Mouse (Mus musculus) testis, adult 2 months (tissue): ENCODE data around the gene Trak2. TPM values are rescaled to one million over a fixed set of nuclear protein-coding genes. Genes with fewer than 3 reads are reported as not detected.
A peak's percentile ranks its signal among the peaks of the same experiment; 100 is the strongest.
"Not testable (repeated sequence)": the region's sequence is repeated elsewhere in the genome, so short reads cannot be mapped to it uniquely, and the experiment has no call there.

Experiments used
- H3K27ac ChIP-seq: fragments of 200-500 bp; 2 replicates; pipeline ENCODE4 v1.5.1; 2012; ENCODE audit warnings: low read depth, low read length; ENCODE audit not compliant: control insufficient read depth, insufficient read depth
- H3K27me3 ChIP-seq: fragments of 200-500 bp; 2 replicates; pipeline ENCODE4 v1.6.1; 2012; ENCODE audit warnings: mild to moderate bottlenecking, low read length, moderate library complexity; ENCODE audit not compliant: control insufficient read depth, insufficient read depth
- H3K36me3 ChIP-seq: fragments of 200-500 bp; 2 replicates; pipeline ENCODE4 v1.6.1; 2012; ENCODE audit warnings: mild to moderate bottlenecking, low read length; ENCODE audit not compliant: control insufficient read depth, insufficient read depth
- H3K4me1 ChIP-seq: fragments of 200-500 bp; 2 replicates; pipeline ENCODE4 v1.6.1; 2012; ENCODE audit warnings: low read length; ENCODE audit not compliant: control insufficient read depth, insufficient read depth
- H3K4me3 ChIP-seq: fragments of 200-500 bp; 2 replicates; pipeline ENCODE4 v1.5.1; 2012; ENCODE audit warnings: low read depth, mild to moderate bottlenecking, low read length, moderate library complexity, mixed read lengths; ENCODE audit not compliant: control insufficient read depth
- CTCF ChIP-seq: fragments of 200-500 bp; IDR thresholded peaks from 2 replicates; pipeline ENCODE4 v1.5.1; 2012; ENCODE audit warnings: low read depth, mild to moderate bottlenecking, inconsistent platforms, low read length, moderate library complexity; ENCODE audit not compliant: control insufficient read depth, insufficient read depth, insufficient replicate concordance
- POLR2A ChIP-seq: fragments of 200-500 bp; IDR thresholded peaks from 2 replicates; pipeline ENCODE4 v1.6.1; 2012; ENCODE audit warnings: low read depth, mild to moderate bottlenecking, inconsistent platforms, low read length, moderate library complexity; ENCODE audit not compliant: control insufficient read depth
- polyA plus RNA-seq: library from polyadenylated mRNA; depleted of rRNA; stranded (reverse); fragments of >200 nt; gene quantifications from 2 replicates; pipeline ENCODE4 v1.2.3, GENCODE M21; 2012

The Trak2 gene
- polyA plus RNA-seq, 1 experiment: 3.6 TPM

DNA sequence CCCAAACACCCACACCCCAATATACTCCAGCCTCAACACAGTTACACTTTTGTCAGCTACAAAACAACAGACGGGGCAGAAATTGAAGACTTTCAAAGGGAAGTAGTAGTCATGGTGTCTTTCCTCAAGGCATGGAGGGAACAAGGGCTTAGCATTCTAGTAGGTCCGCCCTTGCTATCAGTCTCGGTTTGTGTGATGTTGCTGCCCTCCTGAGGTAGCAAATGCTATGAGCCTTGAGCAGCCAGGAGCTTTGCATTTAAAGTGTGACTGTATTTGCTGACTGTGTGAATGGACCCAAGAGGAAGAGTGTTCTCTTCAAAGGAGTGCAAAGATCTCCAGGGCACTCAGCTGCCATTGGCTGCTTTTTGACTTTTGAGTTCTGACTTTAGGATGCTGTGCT, 75.7 kb downstream of the Trak2 start:
- H3K27me3 ChIP-seq: not testable (repeated sequence)

DNA sequence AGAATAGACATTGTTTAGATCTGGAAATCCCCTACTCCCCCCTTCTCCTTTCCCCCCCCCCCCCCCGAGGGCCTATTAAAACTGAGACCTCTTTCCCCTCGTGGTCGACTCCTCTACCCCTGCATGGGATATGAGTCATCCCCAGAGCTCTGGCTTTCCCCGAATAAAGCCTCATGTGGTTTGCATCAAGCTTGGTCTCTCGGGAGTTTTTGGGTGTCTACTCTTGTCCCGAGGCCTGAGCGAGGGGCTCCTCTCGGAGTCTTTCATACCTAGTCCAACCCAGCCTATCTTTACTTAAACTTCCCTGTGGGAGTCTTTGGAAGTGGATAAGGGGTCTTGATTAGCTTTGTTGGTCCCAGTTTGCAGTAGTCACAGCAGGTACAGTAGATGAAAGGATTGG, 80.8 kb downstream of the Trak2 start:
- H3K4me3 ChIP-seq, H3K4me1 ChIP-seq, H3K27ac ChIP-seq, H3K27me3 ChIP-seq, H3K36me3 ChIP-seq: not testable (repeated sequence)

More for the DNA sequence above, 75.7 kb downstream of the Trak2 start:
- H3K4me1 ChIP-seq, H3K27ac ChIP-seq, H3K4me3 ChIP-seq, H3K36me3 ChIP-seq: not testable (repeated sequence)
- peak; percentile 4; the same call in 1 of the 2 replicates for TF ChIP-seq CTCF

DNA sequence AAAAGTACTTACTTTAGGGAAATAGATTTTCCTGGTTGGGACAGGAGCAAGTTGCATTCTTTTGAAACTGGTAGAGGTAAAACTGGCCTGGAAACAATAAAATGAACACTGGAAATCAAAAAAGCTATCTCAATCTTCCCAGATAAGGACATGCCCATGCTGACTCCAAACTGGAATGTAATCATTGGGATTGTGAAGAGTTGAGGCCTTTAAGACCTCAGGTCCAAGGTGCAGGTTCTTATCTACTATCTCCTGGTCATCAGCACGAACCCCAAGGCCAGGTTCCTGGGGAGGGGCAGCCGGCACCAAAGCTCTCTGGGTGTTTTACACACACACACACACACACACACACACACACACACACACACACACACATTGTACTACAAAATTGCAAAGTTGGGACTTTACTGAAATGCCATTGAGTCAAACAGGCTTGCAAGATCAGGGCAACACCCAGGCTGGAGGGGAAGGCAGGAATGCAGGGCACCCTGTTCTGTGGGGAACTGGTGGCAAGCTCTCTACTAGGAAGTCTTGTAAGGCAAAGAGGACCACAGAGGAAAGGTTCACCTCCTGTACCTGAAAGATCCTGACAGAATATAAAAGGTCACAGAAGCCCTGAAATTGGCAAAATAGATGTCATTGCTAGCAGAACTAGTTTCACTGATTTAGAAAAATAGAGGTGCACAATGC, 81.6 kb downstream of the Trak2 start:
- not testable (repeated sequence) for H3K27me3 ChIP-seq, H3K36me3 ChIP-seq, H3K4me3 ChIP-seq, H3K27ac ChIP-seq, H3K4me1 ChIP-seq

DNA sequence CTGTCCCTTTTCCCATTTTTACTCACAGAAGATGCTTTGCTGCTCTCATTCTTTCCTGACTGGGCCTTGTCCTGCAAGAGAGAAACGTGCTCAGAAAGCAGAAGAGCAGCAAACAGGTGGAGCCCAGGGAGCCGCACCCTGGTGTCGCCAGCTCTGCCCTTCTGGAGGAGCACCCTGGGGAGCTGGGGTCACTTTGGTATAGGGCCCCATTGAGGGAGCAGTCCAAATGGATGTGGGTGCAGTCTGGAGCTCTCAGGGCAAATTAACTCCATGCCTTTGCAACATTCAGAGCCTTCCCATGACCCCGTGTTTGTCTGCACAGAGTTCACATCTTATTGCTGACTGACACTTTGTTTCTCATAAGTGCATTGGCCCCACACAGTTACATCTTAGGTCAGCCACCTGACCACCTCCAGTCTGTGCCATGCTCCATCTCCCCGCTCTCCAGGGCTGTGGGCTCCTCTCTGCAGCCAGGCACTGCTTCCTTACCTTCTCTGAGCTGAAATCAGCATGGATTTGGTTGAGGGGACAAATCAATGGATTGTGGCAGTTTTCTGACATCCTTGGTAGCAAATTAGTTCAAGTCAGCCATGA, 82.4 kb downstream of the Trak2 start:
- H3K36me3 ChIP-seq, H3K4me3 ChIP-seq: not testable (repeated sequence)

DNA sequence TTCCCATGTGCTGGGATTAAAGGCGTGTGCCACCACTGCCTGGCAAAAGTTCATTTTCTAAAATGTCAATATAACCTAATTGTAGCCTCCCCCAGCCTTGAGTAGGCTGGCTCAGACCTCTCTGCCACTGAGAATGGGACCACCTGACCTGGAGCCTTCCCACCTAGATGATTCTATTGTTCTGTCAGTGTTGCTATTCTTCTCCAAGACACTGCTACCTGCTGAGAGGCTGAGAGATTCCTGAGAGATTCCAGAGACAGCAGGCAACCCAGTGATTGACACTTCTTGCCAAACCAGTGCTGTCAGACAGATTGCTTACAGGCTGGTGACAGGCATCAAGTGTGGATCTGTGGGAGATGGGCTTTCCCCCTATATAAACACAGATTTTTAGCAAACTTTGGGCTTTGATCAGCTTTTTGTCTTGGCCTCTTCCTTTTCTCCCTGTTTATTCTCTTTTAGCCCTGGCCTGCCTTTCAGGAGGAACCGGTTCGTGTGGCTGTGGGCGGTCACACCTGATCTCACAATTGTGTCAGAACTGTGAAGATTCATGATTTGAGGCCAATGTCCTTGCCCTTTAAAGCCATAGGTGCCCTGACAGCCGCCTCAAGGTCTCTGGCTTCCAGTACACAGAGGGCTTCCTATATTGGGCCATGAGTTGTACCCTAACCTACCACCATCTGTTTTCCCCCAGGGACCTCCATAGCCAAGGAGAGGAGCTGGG, 83.2 kb downstream of the Trak2 start:
- Histone ChIP-seq H3K27me3 (no peaks in the 10 kb centered on the region), H3K27ac (no peak overlapping the region), H3K4me3 (no peak overlapping the region), H3K4me1 (peaks cover 2% of the 10 kb centered on the region; the same call in 1 of the 2 replicates), H3K36me3 (no peaks in the 10 kb centered on the region)
- TF ChIP-seq CTCF (no peak), POLR2A (no peak)

More for the DNA sequence above, 82.4 kb downstream of the Trak2 start:
- not testable (repeated sequence) for H3K27me3 ChIP-seq, H3K4me1 ChIP-seq, H3K27ac ChIP-seq

DNA sequence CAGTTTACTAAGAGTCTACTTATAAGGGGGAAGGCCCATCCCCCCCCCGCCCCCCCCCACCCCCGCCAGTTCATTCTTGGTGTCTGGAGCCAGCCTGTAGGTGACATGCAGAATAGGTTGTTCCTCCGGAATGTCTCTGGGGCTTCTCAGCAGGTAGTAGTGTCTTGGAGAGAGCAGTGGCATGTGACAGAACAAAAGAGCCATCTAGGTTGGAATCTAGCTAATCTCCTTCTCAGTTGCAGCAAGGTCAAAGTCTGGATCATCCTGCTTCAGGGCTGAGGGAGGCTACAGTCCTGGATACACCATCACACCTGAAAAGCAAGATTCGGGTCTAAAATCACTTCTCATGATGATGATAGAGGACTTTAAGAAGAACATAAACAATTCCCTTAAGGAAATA, 87.6 kb downstream of the Trak2 start:
- H3K27me3 ChIP-seq: no peaks in the 10 kb centered on the region
- H3K36me3 ChIP-seq: no peaks in the 10 kb centered on the region
- TF ChIP-seq CTCF (no peak), POLR2A (no peak)
- H3K27ac ChIP-seq: no peak overlapping the region
- H3K4me3 ChIP-seq: no peak overlapping the region
- 0 out of 2 replicates have a peak, but pooled peaks cover 2% of the 10 kb centered on the region for H3K4me1 ChIP-seq

DNA sequence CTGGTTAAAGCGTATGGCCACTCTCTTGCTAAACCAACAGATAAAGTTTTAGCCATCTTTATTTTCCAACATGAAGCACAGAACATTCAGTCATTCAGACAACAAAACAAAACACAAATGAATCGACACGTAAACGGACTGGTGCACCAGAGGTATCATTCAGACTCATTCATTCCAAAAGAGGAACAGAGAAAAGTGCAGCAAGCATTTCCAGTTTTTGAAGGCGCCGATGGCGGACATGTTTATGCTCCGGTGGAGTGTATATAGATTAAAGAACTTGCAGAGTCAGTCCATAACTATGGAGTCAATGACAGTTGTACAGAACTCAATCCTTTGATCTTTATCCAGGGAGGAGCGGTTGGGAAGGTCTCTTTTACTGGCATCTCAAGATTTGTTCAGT, 90.0 kb downstream of the Trak2 start:
- not testable (repeated sequence) for H3K4me3 ChIP-seq, H3K27me3 ChIP-seq, H3K36me3 ChIP-seq, H3K27ac ChIP-seq, H3K4me1 ChIP-seq

DNA sequence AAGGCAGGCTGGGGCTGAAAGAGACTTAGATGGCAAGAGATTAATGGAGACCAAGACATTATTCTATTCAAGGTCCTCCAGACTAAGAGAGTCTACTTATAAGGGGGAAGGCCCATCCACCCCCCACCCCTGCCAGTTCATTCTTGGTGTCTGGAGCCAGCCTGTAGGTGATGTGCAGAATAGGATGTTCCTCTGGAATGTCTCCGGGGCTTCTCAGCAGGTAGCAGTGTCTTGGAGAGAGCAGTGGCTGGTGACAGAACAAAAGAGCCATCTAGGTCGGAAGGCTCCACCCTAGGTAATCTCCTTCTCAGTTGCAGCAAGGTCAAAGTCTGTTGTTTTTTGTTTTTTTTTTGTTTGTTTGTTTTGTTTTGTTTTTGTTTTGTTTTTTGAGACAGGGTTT, 93.9 kb downstream of the Trak2 start:
- H3K4me1 ChIP-seq, H3K27ac ChIP-seq, H3K36me3 ChIP-seq, H3K27me3 ChIP-seq, H3K4me3 ChIP-seq: not testable (repeated sequence)

DNA sequence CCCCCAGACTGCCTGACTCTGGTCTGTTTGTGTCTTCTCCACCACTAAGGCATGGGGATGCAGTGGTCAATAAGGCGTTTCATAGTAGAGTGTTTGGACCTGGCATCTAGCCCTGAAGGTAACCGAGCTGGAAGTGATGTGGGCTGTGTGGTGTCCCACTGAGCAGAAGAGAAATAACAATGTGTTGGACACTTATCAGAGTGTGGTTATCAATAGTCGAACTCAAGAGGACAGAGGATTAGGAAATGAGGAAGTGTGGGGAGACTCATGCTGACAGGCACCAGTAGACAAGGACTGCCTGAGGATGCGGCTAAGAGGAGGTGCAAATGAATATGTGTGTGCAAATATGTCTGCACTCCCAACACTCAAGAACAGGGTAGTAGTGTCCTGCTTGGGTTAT, 96.7 kb downstream of the Trak2 start:
- not testable (repeated sequence) for H3K27me3 ChIP-seq, H3K4me3 ChIP-seq, H3K27ac ChIP-seq, H3K36me3 ChIP-seq, H3K4me1 ChIP-seq

DNA sequence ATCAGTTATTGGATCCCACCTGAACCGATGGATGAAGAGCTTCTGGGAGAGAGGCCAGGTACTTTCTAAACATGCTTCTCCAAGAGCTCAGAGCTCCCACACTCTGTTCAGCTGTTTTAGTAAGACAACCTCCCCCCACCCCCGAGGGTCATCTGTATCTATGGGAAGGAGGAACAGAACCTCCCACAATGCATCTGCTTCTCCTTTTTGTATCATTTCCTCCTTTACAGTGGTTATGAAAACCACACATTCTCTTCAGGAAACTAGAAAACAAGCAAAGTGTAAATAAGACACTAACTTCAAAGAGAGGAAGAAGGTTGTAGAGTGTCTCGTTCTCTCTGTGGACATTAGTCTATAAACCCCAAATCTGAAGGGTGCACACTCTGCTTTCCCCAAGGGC, 112.6 kb downstream of the Trak2 start:
- H3K4me1 ChIP-seq, H3K4me3 ChIP-seq: not testable (repeated sequence)
- peak overlapping the region; percentile 24; the same call in 1 of the 2 replicates for H3K27ac ChIP-seq

DNA sequence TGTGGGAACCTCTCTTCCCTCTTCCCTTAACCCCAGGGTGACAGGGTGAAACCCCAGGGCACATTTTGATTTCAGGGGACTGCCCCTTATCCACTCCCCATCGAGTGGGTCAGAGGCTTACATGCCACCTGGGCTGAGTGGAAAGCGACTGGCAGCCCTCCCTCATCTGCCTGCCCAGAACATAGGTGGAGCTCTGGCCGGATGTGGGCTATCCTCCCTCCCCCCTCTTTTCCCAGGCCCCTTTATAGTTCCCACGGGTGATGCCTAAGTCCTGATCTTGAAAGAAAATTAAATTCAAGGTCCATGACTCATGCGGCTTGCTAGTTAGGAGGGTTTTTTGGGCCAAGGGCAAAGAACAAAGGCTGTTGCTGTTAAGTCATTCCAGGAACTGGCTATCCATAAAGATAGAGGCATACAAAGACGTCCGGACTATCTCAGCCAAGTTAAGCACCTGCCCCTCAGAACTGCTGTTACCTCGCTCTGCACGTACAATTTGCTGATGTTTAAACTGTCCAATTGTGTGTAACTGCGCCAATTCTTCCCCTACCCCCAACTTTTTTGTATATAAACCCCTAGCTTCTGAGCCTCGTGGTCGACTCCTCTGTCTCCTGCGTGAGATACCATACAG, 113.4 kb downstream of the Trak2 start:
- H3K36me3 ChIP-seq, H3K27me3 ChIP-seq, H3K4me1 ChIP-seq, H3K4me3 ChIP-seq: not testable (repeated sequence)
- H3K27ac ChIP-seq: peak overlapping the region; percentile 24

More for the DNA sequence above, 112.6 kb downstream of the Trak2 start:
- H3K27me3 ChIP-seq, H3K36me3 ChIP-seq: not testable (repeated sequence)
